Mouse (Mus musculus) heart, embryonic 12.5 days (tissue): Measurements from ENCODE around the gene Gm47985. TPM values are rescaled to one million over a fixed set of nuclear protein-coding genes. Genes with fewer than 3 reads are reported as not detected.

Experiments used
- ATAC-seq: fragments of 200-750 bp; cut with Nextera tagmentation; 2 replicates; pipeline ENCODE4 v1.8.0; 2017; ENCODE audit warnings: moderate TSS enrichment, moderate library complexity; ENCODE audit not compliant: insufficient number of reproducible peaks, low FRiP score
- H3K27ac ChIP-seq: fragments of 300-500 bp; sonication (generic); 2 replicates; pipeline ENCODE4 v1.5.1; 2016; ENCODE audit warnings: mild to moderate bottlenecking, moderate library complexity; ENCODE audit not compliant: poor library complexity, severe bottlenecking
- H3K27me3 ChIP-seq: fragments of 300-500 bp; sonication (generic); replicated peaks from 2 replicates; pipeline ENCODE4 v1.6.1; 2016; ENCODE audit warnings: mild to moderate bottlenecking, moderate library complexity
- H3K36me3 ChIP-seq: fragments of 300-500 bp; sonication (generic); 2 replicates; pipeline ENCODE4 v1.6.1; 2016; ENCODE audit warnings: mild to moderate bottlenecking, moderate library complexity
- H3K4me1 ChIP-seq: fragments of 300-500 bp; sonication (generic); replicated peaks from 2 replicates; pipeline ENCODE4 v1.6.1; 2016; ENCODE audit warnings: mild to moderate bottlenecking
- H3K4me2 ChIP-seq: fragments of 300-500 bp; sonication (generic); 2 replicates; pipeline ENCODE4 v1.6.1; 2016; ENCODE audit warnings: mild to moderate bottlenecking, moderate library complexity
- H3K4me3 ChIP-seq: fragments of 300-500 bp; sonication (generic); 2 replicates; pipeline ENCODE4 v1.5.1; 2016; ENCODE audit warnings: mild to moderate bottlenecking
- H3K9ac ChIP-seq: fragments of 300-500 bp; sonication (generic); 2 replicates; pipeline ENCODE4 v1.6.1; 2016; ENCODE audit warnings: mild to moderate bottlenecking, moderate library complexity
- H3K9me3 ChIP-seq: fragments of 300-500 bp; sonication (generic); replicated peaks from 2 replicates; pipeline ENCODE4 v1.6.1; 2016; ENCODE audit warnings: mild to moderate bottlenecking, moderate library complexity
- WGBS: fragments of 180-500 bp; shearing (Covaris S2); methylation state at CpG from one replicate; pipeline ENCODE4 v1.1.7; 2016; 5-methylcytosine and 5-hydroxymethylcytosine counted together
- polyA plus RNA-seq: library from polyadenylated mRNA; unstranded; fragments of >200 nt; fragmentation: Nextera tagmentation; extraction: Ambion mirVana; gene quantifications from 2 replicates; pipeline ENCODE4 v1.2.1, GENCODE M21; 2016

Gm47985 gene
- polyA plus RNA-seq, 1 experiment from 2014 or later: 3.1 TPM

DNA sequence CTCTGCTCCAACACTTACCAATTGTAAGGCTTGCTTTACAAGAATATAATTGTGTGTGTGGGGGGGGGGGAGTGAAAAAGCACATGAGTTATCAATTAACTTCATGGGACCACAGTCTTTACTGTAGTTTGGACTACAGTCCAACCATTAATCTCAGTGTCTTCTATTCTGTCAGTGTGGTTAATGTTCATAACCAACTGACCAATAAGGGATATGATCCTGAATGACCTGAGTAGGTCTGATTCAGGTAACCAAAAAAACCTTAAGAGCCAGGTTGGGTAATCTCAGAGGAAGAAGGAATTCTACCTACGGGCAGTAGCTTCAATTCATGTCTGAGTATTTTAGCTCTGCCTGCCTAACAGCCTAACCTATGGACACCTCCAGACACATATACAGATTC lies 42.2 kb downstream of the Gm47985 start:
- Histone ChIP-seq H3K27me3 (no peaks in the 10 kb centered on the region), H3K9ac (no peak overlapping the region), H3K27ac (no peak overlapping the region), H3K4me1 (peaks cover 12% of the 10 kb centered on the region), H3K4me2 (no peak overlapping the region), H3K9me3 (no peaks in the 10 kb centered on the region), H3K36me3 (no peaks in the 10 kb centered on the region), H3K4me3 (no peak overlapping the region)
- WGBS: 86% methylated on average over 1 of the region's 1 CpGs
- ATAC-seq: no peak

DNA sequence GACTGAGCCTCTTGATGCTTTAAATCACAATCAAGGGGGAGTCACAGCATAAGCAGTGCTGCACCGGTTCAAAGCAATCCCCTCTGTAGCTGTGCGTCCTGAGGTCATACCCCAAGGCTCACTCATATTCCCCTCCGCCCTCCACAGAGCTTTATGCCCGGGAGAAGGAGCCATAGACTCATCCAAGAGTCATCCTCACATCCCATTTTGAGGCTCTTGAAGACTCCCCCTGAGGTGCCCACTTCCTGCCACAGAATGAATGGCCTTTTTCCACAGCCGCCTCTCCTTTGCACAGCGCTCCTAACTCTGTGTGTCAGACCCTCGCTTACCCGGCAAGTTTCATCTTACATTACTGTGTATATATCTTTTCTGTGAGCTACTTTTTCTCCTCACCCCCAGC lies 45.2 kb downstream of the Gm47985 start:
- peaks cover 12% of the 10 kb centered on the region for H3K4me1 ChIP-seq
- no peaks in the 10 kb centered on the region for H3K27me3 ChIP-seq
- no peak overlapping the region for H3K27ac ChIP-seq
- H3K9ac ChIP-seq: no peak overlapping the region
- no peaks in the 10 kb centered on the region for H3K36me3 ChIP-seq
- H3K9me3 ChIP-seq: no peaks in the 10 kb centered on the region
- H3K4me2 ChIP-seq: no peak overlapping the region
- H3K4me3 ChIP-seq: no peak overlapping the region
- 76% methylated on average over 8 of the region's 8 CpGs for WGBS
- ATAC-seq: no peak

DNA sequence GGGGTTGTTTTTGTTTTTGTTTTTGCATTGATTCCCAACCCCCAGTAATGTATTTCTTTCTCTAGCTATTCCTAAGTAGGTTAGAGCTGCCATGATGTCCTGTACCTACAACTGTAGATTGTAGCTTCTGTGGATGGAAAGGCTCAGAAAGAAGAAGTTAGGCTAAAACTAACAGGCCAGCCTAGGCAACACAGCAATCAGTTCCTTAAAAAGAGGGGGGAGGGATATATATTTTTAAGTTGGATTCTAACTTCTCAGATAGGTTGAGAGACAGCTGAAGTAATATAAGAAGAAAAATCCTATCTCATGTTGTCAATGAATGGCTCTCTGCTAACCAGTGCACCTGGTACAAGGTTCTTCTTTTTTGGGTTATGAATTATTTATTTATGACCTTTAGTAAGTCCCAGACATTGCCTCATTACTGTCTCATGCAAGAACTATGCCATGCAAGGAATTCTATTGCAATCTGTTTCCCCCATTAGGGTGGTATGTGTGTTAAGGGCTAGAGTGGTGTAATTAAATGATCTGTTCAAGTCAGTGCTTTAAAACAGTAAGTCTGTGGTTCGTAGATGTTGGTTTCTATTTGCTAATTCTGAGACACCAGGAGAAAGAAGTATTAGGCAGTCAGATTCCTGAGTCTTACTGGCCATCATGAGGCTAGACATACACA lies 46.1 kb downstream of the Gm47985 start:
- peaks cover 2% of the 10 kb centered on the region for H3K4me1 ChIP-seq
- no peaks in the 10 kb centered on the region for H3K9me3 ChIP-seq
- WGBS: 77% methylated on average over 1 of the region's 1 CpGs
- ATAC-seq: no peak
- H3K36me3 ChIP-seq: no peaks in the 10 kb centered on the region
- no peaks in the 10 kb centered on the region for H3K27me3 ChIP-seq
- H3K27ac ChIP-seq: no peak overlapping the region
- no peak overlapping the region for H3K4me2 ChIP-seq
- H3K4me3 ChIP-seq: no peak overlapping the region
- no peak overlapping the region for H3K9ac ChIP-seq

DNA sequence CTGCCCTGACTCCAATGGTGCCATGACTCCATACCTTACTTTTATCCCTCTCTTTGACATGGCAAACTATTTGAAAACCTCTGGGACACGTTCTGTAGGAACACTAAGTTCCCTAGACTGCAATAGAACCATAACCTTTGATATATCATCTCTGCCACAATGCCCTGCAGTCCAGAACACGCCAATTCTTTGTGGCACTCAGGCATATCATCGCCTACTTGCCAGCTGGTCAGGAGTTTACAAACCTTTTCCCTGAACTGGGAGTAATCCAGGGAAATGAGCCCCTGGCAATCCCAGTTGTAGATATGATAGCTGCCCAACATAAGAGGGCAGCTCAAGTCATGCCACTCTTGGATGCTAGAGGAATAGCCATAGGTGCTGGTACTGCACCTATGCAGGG lies 50.0 kb downstream of the Gm47985 start:
- 88% methylated on average over 3 of the region's 3 CpGs for WGBS
- no peak overlapping the region for H3K27ac ChIP-seq
- no peaks in the 10 kb centered on the region for H3K36me3 ChIP-seq
- no peaks in the 10 kb centered on the region for H3K27me3 ChIP-seq
- H3K9me3 ChIP-seq: no peaks in the 10 kb centered on the region
- no peak for ATAC-seq
- no peak overlapping the region for H3K4me2 ChIP-seq
- H3K4me3 ChIP-seq: no peak overlapping the region
- H3K9ac ChIP-seq: no peak overlapping the region
- H3K4me1 ChIP-seq: peaks cover 11% of the 10 kb centered on the region

DNA sequence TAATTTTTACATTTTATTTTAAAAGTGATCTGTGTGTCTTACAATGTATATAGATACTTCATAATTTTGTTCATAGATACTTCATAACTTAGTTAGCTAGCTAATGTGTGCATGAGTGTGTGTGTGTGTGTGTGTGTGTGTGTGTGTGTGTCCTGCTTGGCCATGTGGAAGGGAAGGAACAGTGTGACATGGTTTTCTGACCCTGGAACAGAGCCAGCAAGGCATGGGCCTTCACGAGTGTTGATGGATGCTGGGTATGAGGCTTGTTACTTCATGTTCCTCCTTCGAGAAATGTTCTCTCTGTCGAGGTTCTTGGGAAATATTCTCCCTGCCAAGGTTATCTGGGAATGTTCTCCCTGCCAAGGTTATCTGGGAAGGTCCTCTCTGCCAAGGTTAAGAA lies 51.4 kb downstream of the Gm47985 start:
- no peak overlapping the region for H3K4me3 ChIP-seq
- no peak overlapping the region for H3K27ac ChIP-seq
- H3K4me2 ChIP-seq: no peak overlapping the region
- no peak for ATAC-seq
- no peaks in the 10 kb centered on the region for H3K9me3 ChIP-seq
- peaks cover 13% of the 10 kb centered on the region for H3K4me1 ChIP-seq
- H3K36me3 ChIP-seq: no peaks in the 10 kb centered on the region
- no peak overlapping the region for H3K9ac ChIP-seq
- no peaks in the 10 kb centered on the region for H3K27me3 ChIP-seq
- WGBS: 61% methylated on average over 3 of the region's 3 CpGs

Other genes starting within 250 kb of the Gm47985 start
- gene Hmcn1, start 189.1 kb upstream of the Gm47985 start, polyA plus RNA-seq: 20.9 and 23.7 TPM in 2 replicates
- 0.28 and 0.89 TPM in 2 replicates for gene Gm8947, start 9.8 kb downstream of the Gm47985 start, polyA plus RNA-seq
- gene Gm47995, start 15.9 kb downstream of the Gm47985 start, polyA plus RNA-seq: 0.45 and 0.49 TPM in 2 replicates
- gene 3110040M04Rik, start 21.6 kb downstream of the Gm47985 start, polyA plus RNA-seq: 0.36 and 0.55 TPM in 2 replicates
- gene Gm47996, start 27.6 kb downstream of the Gm47985 start, polyA plus RNA-seq: 0.32 TPM in 1 of 2 replicates, not detected in the other
- gene Ivns1abp, start 161.9 kb downstream of the Gm47985 start, polyA plus RNA-seq: 297 and 319 TPM in 2 replicates
- 25.7 and 26.4 TPM in 2 replicates for gene Swt1, start 245.9 kb downstream of the Gm47985 start, polyA plus RNA-seq
- 43.7 and 48.2 TPM in 2 replicates for gene Trmt1l, start 246.0 kb downstream of the Gm47985 start, polyA plus RNA-seq